In genomic region chr4:154330001-154330400, GRCm38 (mm10) we compare ENCODE assay signal across 28 mouse cellular contexts. TPM values are rescaled to one million over a fixed set of nuclear protein-coding genes. Genes with fewer than 3 reads are reported as not detected.
DNase-seq lines count a peak whose midpoint lies in the region; ATAC-seq and TF ChIP-seq lines count a peak whose summit lies in the region.
"Had no signal": no experiment of that assay in that cellular context is flagged by ENCODE, and none has a peak within 500 bp of the region (broad histone marks: within the 10 kb centered on the region; RNA-seq: fewer than 3 reads in every experiment).

No protein-coding gene starts in this region.

- ATAC-seq in neural tube, embryonic 13.5 days (ENCODE audit: low read depth): no peak
- peak; percentile 94 for ATAC-seq in heart, embryonic 16.5 days (replicated peaks; ENCODE audit: extremely low read depth, insufficient read depth, low FRiP score)
- 0 out of 2 replicates have a peak, but pooled peaks have one; percentile 3 for ATAC-seq in limb, embryonic 15.5 days (ENCODE audit: insufficient number of reproducible peaks, low FRiP score, low TSS enrichment, low read depth)
- ATAC-seq: activated CD4-positive, CD25-positive, alpha-beta regulatory T cell, adult 4 months; CD4-positive, CD25-positive, alpha-beta regulatory T cell, adult 4 months; midbrain, embryonic 15.5 days had no signal

- no peak for TF ChIP-seq CTCF in gastrocnemius, adult 2 months (IDR thresholded peaks at IDR 0.05)

- H3K4me3 ChIP-seq in gastrocnemius, adult 2 months: no peak overlapping the region
- H3K4me3 ChIP-seq in neural tube, embryonic 13.5 days: no peak overlapping the region
- H3K4me3 ChIP-seq in heart, embryonic 16.5 days (ENCODE audit: low read length): no peak overlapping the region
- H3K4me3 ChIP-seq in limb, embryonic 15.5 days: no peak overlapping the region
- H3K4me3 ChIP-seq: forebrain, embryonic 12.5 days; hindbrain, embryonic 15.5 days; megakaryocyte, embryonic 14.5 days; midbrain, embryonic 15.5 days; myocyte had no signal

- intact Hi-C loops in gastrocnemius, adult 2 months (cut with DNase I): loop anchor here (10.0 kb wide), 1 partner anchor 495 kb away; no protein-coding TSS in a partner anchor

- no peak for DNase-seq in gastrocnemius, adult 2 months
- no peak for DNase-seq in gastrocnemius, adult 18-20 months (ENCODE audit: low spot score)
- no peak for DNase-seq in neural tube, embryonic 10.5 days (ENCODE audit: extremely low spot score, low spot score)
- DNase-seq in yolk sac, embryonic 10.5 days (ENCODE audit: low spot score): no peak
- no peak for DNase-seq in layer of hippocampus, adult 11-12 months (ENCODE audit: low spot score)
- DNase-seq: cerebellum, adult 18-20 months; gastrocnemius, postnatal 25 days; kidney, postnatal 10 days; lung, adult 18-20 months; lung, postnatal 14 days had no signal

- H3K4me1 ChIP-seq in neural tube, embryonic 13.5 days (replicated peaks): peaks cover 63% of the 10 kb centered on the region
- H3K4me1 ChIP-seq in heart, embryonic 16.5 days (ENCODE audit: control insufficient read depth, insufficient read depth, low read length): peaks cover 48% of the 10 kb centered on the region
- H3K4me1 ChIP-seq in limb, embryonic 15.5 days: peaks cover 15% of the 10 kb centered on the region
- H3K4me1 ChIP-seq: megakaryocyte, embryonic 14.5 days had no signal

- no peaks in the 10 kb centered on the region for H3K36me3 ChIP-seq in neural tube, embryonic 13.5 days
- H3K36me3 ChIP-seq in heart, embryonic 16.5 days (ENCODE audit: control insufficient read depth, insufficient read depth): peaks cover 4% of the 10 kb centered on the region; the same call in 1 of the 2 replicates
- H3K36me3 ChIP-seq in limb, embryonic 15.5 days: peaks cover 14% of the 10 kb centered on the region
- H3K36me3 ChIP-seq: hindbrain, embryonic 15.5 days; midbrain, embryonic 15.5 days had no signal

- H3K4me2 ChIP-seq in neural tube, embryonic 13.5 days: no peak overlapping the region
- no peak overlapping the region for H3K4me2 ChIP-seq in heart, embryonic 16.5 days (ENCODE audit: low read depth, low read length)
- H3K4me2 ChIP-seq in limb, embryonic 15.5 days: no peak overlapping the region
- H3K4me2 ChIP-seq: forebrain, embryonic 12.5 days; hindbrain, embryonic 15.5 days; liver, embryonic 11.5 days; midbrain, embryonic 15.5 days had no signal

- H3K9ac ChIP-seq in neural tube, embryonic 13.5 days: peak overlapping the region; percentile 41; the same call in 1 of the 2 replicates
- H3K9ac ChIP-seq in heart, embryonic 16.5 days (ENCODE audit: low read length): peak overlapping the region; percentile 56
- H3K9ac ChIP-seq in limb, embryonic 15.5 days: no peak overlapping the region
- H3K9ac ChIP-seq: forebrain, embryonic 12.5 days; hindbrain, embryonic 15.5 days; midbrain, embryonic 15.5 days had no signal

- no peaks in the 10 kb centered on the region for H3K9me3 ChIP-seq in neural tube, embryonic 13.5 days
- no peaks in the 10 kb centered on the region for H3K9me3 ChIP-seq in heart, embryonic 16.5 days (replicated peaks; ENCODE audit: control insufficient read depth, low read length)
- H3K9me3 ChIP-seq in limb, embryonic 15.5 days: no peaks in the 10 kb centered on the region
- H3K9me3 ChIP-seq: forebrain, embryonic 12.5 days; hindbrain, embryonic 15.5 days; megakaryocyte, embryonic 14.5 days; midbrain, embryonic 15.5 days had no signal

- H3K27me3 ChIP-seq in neural tube, embryonic 13.5 days: peaks cover 56% of the 10 kb centered on the region
- H3K27me3 ChIP-seq in heart, embryonic 16.5 days (ENCODE audit: control insufficient read depth, insufficient read depth, low read length): no peaks in the 10 kb centered on the region
- H3K27me3 ChIP-seq in limb, embryonic 15.5 days: no peaks in the 10 kb centered on the region; the same call in 1 of the 2 replicates
- H3K27me3 ChIP-seq: midbrain, embryonic 15.5 days had no signal

- 62% methylated on average over 7 of the region's 7 CpGs for WGBS in neural tube, embryonic 13.5 days
- 57% methylated on average over 7 of the region's 7 CpGs for WGBS in heart, embryonic 16.5 days
- WGBS in limb, embryonic 15.5 days: 81% methylated on average over 7 of the region's 7 CpGs

- peak overlapping the region; percentile 16; the same call in 1 of the 2 replicates for H3K27ac ChIP-seq in gastrocnemius, adult 2 months
- H3K27ac ChIP-seq in neural tube, embryonic 13.5 days (replicated peaks): no peak overlapping the region
- peak overlapping the region; percentile 97 for H3K27ac ChIP-seq in heart, embryonic 16.5 days (ENCODE audit: low read length)
- no peak overlapping the region for H3K27ac ChIP-seq in limb, embryonic 15.5 days
- H3K27ac ChIP-seq: forebrain, embryonic 12.5 days; hindbrain, embryonic 15.5 days; midbrain, embryonic 15.5 days; stomach, postnatal 0 days had no signal

RNA-seq across cellular contexts. Expression of gene B230104I21Rik, which starts 5.9 kb away (rescaled TPM):
- not detected for total RNA-seq in gastrocnemius, adult 2 months (2021)
- total RNA-seq in gastrocnemius, adult 18-20 months (2021): not detected
- not detected in 2 replicates for polyA plus RNA-seq in neural tube, embryonic 13.5 days (2015; fragmentation: Nextera tagmentation; extraction: Ambion mirVana)
- 0.17 TPM in 1 of 2 replicates, not detected in the other for polyA plus RNA-seq in heart, embryonic 16.5 days (2015; fragmentation: Nextera tagmentation; extraction: Ambion mirVana)
- not detected in 2 replicates for polyA plus RNA-seq in limb, embryonic 15.5 days (2015; fragmentation: Nextera tagmentation; extraction: Ambion mirVana)
- total RNA-seq: adrenal gland, postnatal 4 days; ES-E14; gastrocnemius, postnatal 25 days; left cerebral cortex, adult 18-20 months; left cerebral cortex, postnatal 36 days; neutrophil, adult 5-6 weeks had no signal
- polyA plus RNA-seq: activated CD4-positive, CD25-positive, alpha-beta regulatory T cell, adult 4 months; CD4-positive, CD25-positive, alpha-beta regulatory T cell, adult 4 months; hindbrain, embryonic 15.5 days; intestine, embryonic 16.5 days; liver, embryonic 11.5 days; midbrain, embryonic 15.5 days; myocyte; stomach, postnatal 0 days had no signal

RNA-seq across cellular contexts. Expression of gene Arhgef16, which starts 28.5 kb away (rescaled TPM):
- under 1 TPM; 0.17 to 0.23 TPM for total RNA-seq in gastrocnemius, adult 2 months (2021)
- total RNA-seq in gastrocnemius, adult 18-20 months (2021): under 1 TPM; 0.09 to 0.26 TPM
- 1.1 and 1.2 TPM in 2 replicates for polyA plus RNA-seq in neural tube, embryonic 13.5 days (2015; fragmentation: Nextera tagmentation; extraction: Ambion mirVana)
- 4.3 and 5.3 TPM in 2 replicates for polyA plus RNA-seq in heart, embryonic 16.5 days (2015; fragmentation: Nextera tagmentation; extraction: Ambion mirVana)
- 5.5 and 6.5 TPM in 2 replicates for polyA plus RNA-seq in limb, embryonic 15.5 days (2015; fragmentation: Nextera tagmentation; extraction: Ambion mirVana)
- polyA plus RNA-seq: myocyte had no signal

Comparison
In these comparisons a context has a peak if more than half of its experiments do, and no peak if none do; other contexts are left out.
1. H3K27ac ChIP-seq: peak in gastrocnemius, adult 2 months (single experiment) and heart, embryonic 16.5 days (single experiment); none in neural tube, embryonic 13.5 days (single experiment) and limb, embryonic 15.5 days (single experiment).